Mouse (Mus musculus) Patski (cell line): ENCODE results near the gene Ccm2. TPM values are rescaled to one million over a fixed set of nuclear protein-coding genes. Genes with fewer than 3 reads are reported as not detected.

Experiments
- ATAC-seq: fragments of 100-300 bp; one replicate; pipeline ENCODE4 v1.8.0; 2021
- CTCF ChIA-PET: fragments of 350-600 bp; sonication (Branson Sonifier 250); formaldehyde crosslinking; loops from one replicate; lab custom pipeline; 2022; ENCODE audit warnings: inconsistent platforms; lab: Charles Lee
- POLR2A ChIA-PET: fragments of 350-600 bp; sonication (Branson Sonifier 250); formaldehyde crosslinking; loops from one replicate; lab custom pipeline; 2022; ENCODE audit warnings: antibody characterized with exemption, inconsistent platforms; lab: Charles Lee
- DNase-seq: peaks from one replicate; pipeline ENCODE4 v3.0.0-alpha.2; 2011; ENCODE audit warnings: low read depth, low spot score
- H3K27me3 ChIP-seq: fragments of 371-371 bp; one replicate; pipeline ENCODE4 v1.5.1; 2021
- CTCF ChIP-seq: fragments of 100-300 bp; IDR thresholded peaks from one replicate; pipeline ENCODE4 v1.5.1; 2021
- in situ Hi-C: fragments of 300-500 bp; cut with MboI; formaldehyde crosslinking; loops from 3 replicates; pipeline ENCODE4 v1.11.1; 2018; ENCODE audit warnings: low pct_unique_long_range_greater_than_20kb, mixed read lengths
- polyA plus RNA-seq: library from polyadenylated mRNA; unstranded; gene quantifications from one replicate; pipeline ENCODE4 v1.2.3, GENCODE M21; 2021

The Ccm2 gene
- polyA plus RNA-seq, 1 experiment from 2014 or later = 60.9 TPM

DNA sequence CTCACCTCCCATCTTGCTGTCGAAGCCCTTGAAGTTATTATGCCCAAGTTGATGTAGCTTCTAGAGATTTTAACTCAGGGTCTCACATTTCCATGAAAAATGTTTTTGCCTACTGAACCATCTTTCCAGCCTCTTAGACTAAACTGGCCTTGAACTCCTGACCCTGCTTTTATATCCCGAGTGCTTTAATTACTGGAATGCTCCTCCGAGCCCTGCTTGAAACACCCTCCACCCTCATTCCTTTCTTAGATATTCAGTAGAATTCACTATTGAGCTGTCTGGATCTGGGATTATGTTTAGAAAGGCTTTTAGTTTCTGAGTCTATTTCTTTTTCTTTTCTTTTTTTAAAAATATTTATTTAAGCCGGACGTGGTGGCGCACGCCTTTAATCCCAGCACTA lies 32.7 kb downstream of the Ccm2 start:
- in situ Hi-C loops = no loop called here
- CTCF ChIA-PET = no interaction called here
- no peak for ATAC-seq

GRCm38 (mm10) chr11:6580065-6580750 lies 33.5 kb downstream of the Ccm2 start:
- ChIA-PET CTCF (interaction anchor here (1.1 kb wide), 1 partner anchor 12 kb away, joined by 3 read pairs; no protein-coding TSS in a partner anchor), POLR2A (no interaction called here)
- ATAC-seq (no peak), DNase-seq (no peak)
- in situ Hi-C loops = no loop called here
- H3K27me3 ChIP-seq = no peaks in the 10 kb centered on the region
- no peak for TF ChIP-seq CTCF

More for the DNA sequence above, 32.7 kb downstream of the Ccm2 start:
- POLR2A ChIA-PET = no interaction called here
- no peak for DNase-seq
- no peaks in the 10 kb centered on the region for H3K27me3 ChIP-seq
- TF ChIP-seq CTCF = no peak

DNA sequence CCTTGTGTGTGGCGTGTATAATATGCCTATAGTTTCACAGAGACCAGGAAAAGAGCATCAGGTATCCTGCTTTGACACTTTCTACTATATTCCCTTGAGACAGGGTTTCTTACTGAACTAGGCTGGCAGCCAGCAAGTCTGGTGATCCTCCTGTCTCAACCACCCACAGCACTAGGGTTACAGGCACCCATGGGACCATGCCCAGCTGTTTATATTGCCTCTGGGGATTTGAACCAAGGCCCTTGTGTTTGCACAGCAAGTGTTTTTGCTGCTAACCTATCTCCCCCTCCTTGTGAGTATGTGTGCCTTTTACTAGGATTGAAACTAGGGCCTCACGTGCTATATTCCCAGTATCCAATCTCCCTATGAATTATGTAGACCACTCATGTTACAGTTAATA lies 34.9 kb downstream of the Ccm2 start:
- CTCF ChIA-PET = no interaction called here
- POLR2A ChIA-PET = no interaction called here

GRCm38 (mm10) chr11:6585748-6586147 lies 39.1 kb downstream of the Ccm2 start:
- no peak for DNase-seq
- POLR2A ChIA-PET = no interaction called here
- in situ Hi-C loops = no loop called here
- CTCF ChIA-PET = interaction anchor here (1.5 kb wide), 1 partner anchor 17 kb away, joined by 5 read pairs; no protein-coding TSS in a partner anchor
- ATAC-seq = no peak
- H3K27me3 ChIP-seq = no peaks in the 10 kb centered on the region
- TF ChIP-seq CTCF = no peak

More for the DNA sequence above, 34.9 kb downstream of the Ccm2 start:
- in situ Hi-C loops = no loop called here
- H3K27me3 ChIP-seq = no peaks in the 10 kb centered on the region
- ATAC-seq (no peak), DNase-seq (no peak)
- no peak for TF ChIP-seq CTCF

DNA sequence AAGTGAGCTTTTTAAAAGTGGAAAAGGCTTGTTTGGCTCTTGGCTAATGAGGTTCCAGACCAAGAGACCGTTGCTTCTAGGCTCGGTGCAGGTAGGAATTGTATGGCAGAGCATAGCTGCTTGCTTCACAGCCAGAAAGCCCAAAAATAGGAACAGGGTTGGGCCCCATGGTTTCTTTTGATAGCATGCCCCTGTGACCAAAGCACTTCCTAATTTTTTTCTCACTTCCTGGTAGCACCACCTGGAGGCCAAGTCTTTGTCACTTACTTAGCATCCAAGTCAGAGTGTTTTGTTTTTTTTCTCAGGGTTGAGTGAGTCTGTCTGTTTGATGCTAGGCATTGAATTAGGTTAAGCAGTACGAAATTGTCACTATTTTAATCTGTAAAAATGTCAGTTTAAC lies 40.0 kb downstream of the Ccm2 start:
- TF ChIP-seq CTCF = no peak
- no peak for DNase-seq
- H3K27me3 ChIP-seq = no peaks in the 10 kb centered on the region
- CTCF ChIA-PET = interaction anchor here (1.5 kb wide), 1 partner anchor 18 kb away, joined by 5 read pairs; no protein-coding TSS in a partner anchor
- in situ Hi-C loops = no loop called here
- peak; percentile 15 for ATAC-seq
- POLR2A ChIA-PET = interaction anchor here (1.2 kb wide), 1 partner anchor 30 kb away, joined by 3 read pairs; no protein-coding TSS in a partner anchor

GRCm38 (mm10) chr11:6587249-6587940 lies 40.7 kb downstream of the Ccm2 start:
- ATAC-seq (peak; percentile 92), DNase-seq (no peak)
- ChIA-PET CTCF (interaction anchor here (0.9 to 1.1 kb wide), 2 partner anchors 13 to 151 kb away, joined by 3 to 4 read pairs; no protein-coding TSS in a partner anchor), POLR2A (interaction anchor here (1.2 kb wide), 1 partner anchor 29 kb away, joined by 3 read pairs; no protein-coding TSS in a partner anchor)
- H3K27me3 ChIP-seq = no peaks in the 10 kb centered on the region
- in situ Hi-C loops = no loop called here
- TF ChIP-seq CTCF = no peak

DNA sequence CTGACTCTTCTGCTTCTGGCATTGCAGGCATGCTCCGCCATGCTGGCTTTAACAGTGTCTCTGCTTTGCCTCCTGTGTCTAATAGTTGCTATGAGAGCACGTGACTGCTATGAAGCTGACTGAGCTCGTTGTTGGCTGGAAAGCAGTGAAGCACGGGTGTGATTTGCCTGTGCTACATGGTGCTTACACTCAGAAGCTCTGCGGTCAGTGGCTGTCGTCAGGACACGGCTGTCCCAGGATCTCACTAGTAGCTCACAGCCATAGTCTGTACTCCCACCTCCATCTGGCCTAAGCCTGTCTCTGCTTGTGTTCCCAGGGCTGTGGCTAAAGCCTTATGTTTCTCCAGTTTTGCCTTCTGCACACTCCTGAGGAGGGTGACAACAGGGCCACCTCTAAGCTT lies 41.6 kb downstream of the Ccm2 start:
- CTCF ChIA-PET = interaction anchor here (0.9 to 1.1 kb wide), 3 partner anchors 12 to 152 kb away, joined by 3 to 4 read pairs (median 3); no protein-coding TSS in a partner anchor
- POLR2A ChIA-PET = interaction anchor here (0.5 to 0.6 kb wide), 3 partner anchors 35 to 68 kb away, joined by 3 read pairs; partner anchors contain the start of gene Myo1g
- DNase-seq (no peak), ATAC-seq (no peak)
- TF ChIP-seq CTCF = no peak
- in situ Hi-C loops = no loop called here
- no peaks in the 10 kb centered on the region for H3K27me3 ChIP-seq

GRCm38 (mm10) chr11:6589838-6590237 lies 43.2 kb downstream of the Ccm2 start:
- ChIA-PET CTCF (no interaction called here), POLR2A (no interaction called here)
- in situ Hi-C loops = no loop called here
- no peak for TF ChIP-seq CTCF
- H3K27me3 ChIP-seq = no peaks in the 10 kb centered on the region
- ATAC-seq (no peak), DNase-seq (no peak)

- in situ Hi-C loops = no loop called here
- TF ChIP-seq CTCF = no peak
- no peaks in the 10 kb centered on the region for H3K27me3 ChIP-seq
- DNase-seq (no peak), ATAC-seq (no peak)
- CTCF ChIA-PET = interaction anchor here (0.9 kb wide), 1 partner anchor 20 kb away, joined by 3 read pairs; no protein-coding TSS in a partner anchor
- POLR2A ChIA-PET = no interaction called here
Observed at GRCm38 (mm10) chr11:6590933-6591675, 44.4 kb downstream of the Ccm2 start.

- ChIA-PET CTCF (interaction anchor here (1.1 kb wide), 1 partner anchor 23 kb away, joined by 3 read pairs; no protein-coding TSS in a partner anchor), POLR2A (no interaction called here)
- no peaks in the 10 kb centered on the region for H3K27me3 ChIP-seq
- in situ Hi-C loops = no loop called here
- DNase-seq (no peak), ATAC-seq (no peak)
- no peak for TF ChIP-seq CTCF
Observed at GRCm38 (mm10) chr11:6593406-6593805, 46.7 kb downstream of the Ccm2 start.
